Mouse (Mus musculus) ovary, postnatal 10 days (tissue): ENCODE measurements around the gene Gm20894.
"Not testable (repeated sequence)": the region's sequence is repeated elsewhere in the genome, so short reads cannot be mapped to it uniquely, and the experiment has no call there.

Experiments used
- DNase-seq: peaks from one replicate; pipeline ENCODE4 v3.0.0; 2022; ENCODE audit warnings: low spot score

Gm20894 gene

GRCm38 (mm10) chrY:28271412-28271811 is at the start of gene Gm20894:
Gene Gm20894, minus strand, starts transcription at chrY:28271512.
- not testable (repeated sequence) for DNase-seq
